Mouse (Mus musculus): ENCODE measurements at regions not wholly inside any gene's neighbourhood (a gene's known extent, or its start where the extent isn't known, plus 50 kb on each side); places are given as distances from the start of the nearest gene placed in this dataset.

DNA sequence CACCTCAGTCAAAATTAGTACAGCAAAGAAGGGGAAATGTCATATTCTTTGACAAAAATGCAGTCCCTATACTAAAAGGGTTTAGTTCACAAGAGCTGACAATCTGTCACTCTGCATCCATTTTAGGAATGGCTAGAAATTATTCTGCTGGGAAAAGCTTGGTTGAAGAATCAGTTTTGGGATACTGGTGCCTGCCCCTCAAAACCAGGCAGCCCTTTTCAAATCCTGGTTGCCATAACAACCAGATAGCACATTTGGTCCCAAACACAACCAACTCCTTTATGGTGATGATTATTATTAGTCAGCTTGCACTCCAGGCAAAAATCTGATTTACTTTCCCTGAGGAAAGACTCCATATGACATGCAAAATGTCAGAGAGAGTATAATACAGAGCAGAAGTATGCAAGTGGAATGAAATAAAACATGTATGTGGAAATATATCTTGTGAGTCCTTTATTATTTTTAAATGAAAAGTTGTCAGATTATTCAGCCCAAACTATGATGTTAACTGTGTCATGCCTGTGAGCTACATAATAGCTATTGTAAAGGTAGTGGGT, 1034.2 kb upstream of the Cdh8 start:
- TF ChIP-seq CTCF (IDR thresholded peaks at IDR 0.05; ENCODE audit: borderline replicate concordance, insufficient read depth, low read depth, low read length) (no peak), POLR2A (IDR thresholded peaks at IDR 0.05; ENCODE audit: borderline replicate concordance, insufficient read depth, low read length) (no peak)
- Histone ChIP-seq H3K27ac (ENCODE audit: insufficient read depth, low read length) (no peak overlapping the region), H3K4me1 (ENCODE audit: control insufficient read depth, insufficient read depth, low read length) (no peaks in the 10 kb centered on the region), H3K4me3 (replicated peaks; ENCODE audit: insufficient read depth, low read depth, low read length) (no peak overlapping the region), H3K27me3 (ENCODE audit: control insufficient read depth, insufficient read depth, low read length) (no peaks in the 10 kb centered on the region)
- DNase-seq: no peak

DNA sequence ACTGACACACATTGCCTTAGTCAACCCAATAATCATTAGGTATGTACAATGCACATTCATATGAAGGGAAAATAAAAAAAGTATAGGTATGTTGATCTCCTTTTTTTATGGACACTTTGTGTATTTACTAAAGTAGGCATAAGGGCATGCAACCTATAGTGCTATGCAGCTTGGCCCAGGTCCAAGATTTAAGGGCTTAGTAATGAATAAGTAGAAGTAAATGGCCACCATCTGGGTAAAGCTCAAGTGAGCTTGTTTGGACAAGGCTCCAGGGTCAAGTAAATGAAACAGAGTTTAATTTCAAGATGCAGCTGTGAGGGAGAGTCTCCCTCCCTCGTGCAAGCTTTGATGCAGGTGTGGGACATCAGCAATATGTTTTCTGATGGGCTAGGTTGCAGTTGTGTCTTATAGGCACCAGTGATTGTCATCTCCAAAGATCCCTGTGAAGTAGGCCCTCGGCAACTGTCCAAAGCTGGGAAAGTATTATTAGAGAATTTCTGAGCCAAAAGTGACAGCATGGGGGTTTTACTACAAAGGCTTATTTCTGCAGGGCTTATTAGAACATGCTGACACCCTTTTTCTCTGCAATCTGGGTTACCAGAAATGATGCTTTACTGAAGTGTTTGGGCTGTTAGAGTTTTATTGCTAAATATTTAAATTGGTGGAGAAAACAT, 1030.5 kb upstream of the Cdh8 start:
- peak; percentile 2 to 11 for DNase-seq
- 8% methylated on average over 2 of the region's 2 CpGs for WGBS

More for the DNA sequence above, 1030.5 kb upstream of the Cdh8 start:
- no peaks in the 10 kb centered on the region for H3K4me1 ChIP-seq (ENCODE audit: control insufficient read depth, insufficient read depth, low read length)
- TF ChIP-seq POLR2A (IDR thresholded peaks at IDR 0.05; ENCODE audit: borderline replicate concordance, insufficient read depth, low read length): no peak
- no peak for TF ChIP-seq CTCF (IDR thresholded peaks at IDR 0.05; ENCODE audit: borderline replicate concordance, insufficient read depth, low read depth, low read length)
- H3K4me3 ChIP-seq (replicated peaks; ENCODE audit: insufficient read depth, low read depth, low read length): no peak overlapping the region
- H3K27me3 ChIP-seq (ENCODE audit: control insufficient read depth, insufficient read depth, low read length): no peaks in the 10 kb centered on the region
- H3K27ac ChIP-seq (ENCODE audit: insufficient read depth, low read length): no peak overlapping the region
